Mouse (Mus musculus): ENCODE results near the gene Bmf. TPM values are rescaled to one million over a fixed set of nuclear protein-coding genes. Genes with fewer than 3 reads are reported as not detected.
A peak's percentile ranks its signal among the peaks of the same experiment; 100 is the strongest.

Bmf gene
- total and polyA plus RNA-seq, 2 experiments from 2014 or later = 0.99 to 6.8 TPM

DNA sequence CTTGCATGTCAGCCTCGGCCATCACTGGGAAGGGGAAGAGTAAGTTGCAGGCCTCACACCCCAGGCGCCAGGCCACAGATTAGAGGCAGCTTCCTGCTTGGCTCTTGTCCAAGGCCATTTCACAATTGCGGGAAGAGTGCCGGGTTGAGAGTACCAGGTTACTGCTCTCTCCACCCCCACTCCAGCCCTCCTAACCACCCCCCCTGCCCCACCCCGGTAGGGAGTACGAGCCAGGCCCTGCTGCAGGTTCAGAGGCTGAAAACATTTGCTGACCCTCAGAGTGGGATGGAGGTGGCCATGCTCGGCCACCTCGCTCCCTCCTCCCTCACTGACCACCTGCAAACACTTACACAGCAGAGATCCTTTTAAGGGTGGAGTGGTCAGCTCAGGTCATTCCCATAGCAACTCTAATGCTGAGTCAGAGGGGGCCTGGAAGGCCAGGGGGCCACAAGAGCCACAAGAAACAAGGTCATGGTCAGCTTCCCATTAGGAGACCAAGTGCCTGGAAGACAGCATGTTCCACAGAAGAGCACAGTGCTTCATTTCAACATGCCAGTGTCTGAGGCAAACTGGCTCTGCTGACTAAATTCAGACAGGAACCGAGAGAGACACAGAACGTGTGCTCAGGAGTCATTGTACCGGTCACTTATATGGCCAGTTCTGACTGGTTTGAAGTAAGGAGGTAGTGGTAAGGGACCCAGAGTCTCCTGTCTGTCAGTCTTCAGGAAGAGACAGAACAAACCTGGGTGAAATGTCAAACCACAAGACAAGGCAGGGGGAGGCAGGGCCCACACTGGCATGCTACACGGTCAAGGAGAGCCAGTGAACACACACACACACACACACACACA is 59.0 kb downstream of the Bmf start:
- TF ChIP-seq CTCF (IDR thresholded peaks at IDR 0.05) = no peak
- Histone ChIP-seq H3K4me3 (ENCODE audit: low read depth, low read length) (no peak overlapping the region), H3K9me3 (ENCODE audit: low read length) (no peaks in the 10 kb centered on the region), H3K27me3 (ENCODE audit: insufficient read depth, low read length) (no peaks in the 10 kb centered on the region), H3K4me1 (ENCODE audit: insufficient read depth, low read length) (no peaks in the 10 kb centered on the region), H3K27ac (ENCODE audit: low read depth, low read length) (no peak overlapping the region), H3K9ac (replicated peaks; ENCODE audit: low read length, poor library complexity, severe bottlenecking) (no peak overlapping the region), H3K36me3 (ENCODE audit: insufficient read depth, low read length) (no peaks in the 10 kb centered on the region), H3K4me2 (ENCODE audit: low read depth, low read length, poor library complexity, severe bottlenecking) (no peak overlapping the region)
- WGBS = 41% methylated on average over 12 of the region's 12 CpGs
- peak; percentile 10 for DNase-seq (ENCODE audit: low spot score)
- no peak for ATAC-seq (ENCODE audit: low FRiP score)

DNA sequence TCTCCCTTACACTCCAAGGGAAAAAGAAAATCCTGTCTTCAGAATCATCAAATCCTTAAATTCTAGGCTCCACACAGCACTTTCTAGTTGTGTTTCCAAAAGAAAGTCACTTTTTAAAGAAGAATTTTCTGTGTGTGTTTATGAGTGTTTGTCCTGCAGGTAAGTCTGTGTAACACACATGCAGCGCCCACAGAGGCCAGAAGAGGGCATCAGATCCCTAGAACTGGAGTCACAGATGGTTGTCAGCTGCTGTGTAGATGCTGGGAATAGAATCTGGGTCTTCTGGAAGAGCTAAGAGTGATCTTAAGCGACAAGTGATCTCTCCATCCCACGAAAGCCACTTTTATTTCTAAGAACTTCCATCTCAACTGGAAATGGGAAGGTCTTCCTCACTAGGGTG is 61.7 kb downstream of the Bmf start:
- peak; percentile 38 for TF ChIP-seq CTCF (IDR thresholded peaks at IDR 0.05)
- H3K9ac ChIP-seq (replicated peaks; ENCODE audit: low read length, poor library complexity, severe bottlenecking) = no peak overlapping the region
- no peaks in the 10 kb centered on the region for H3K4me1 ChIP-seq (ENCODE audit: insufficient read depth, low read length)
- no peaks in the 10 kb centered on the region for H3K36me3 ChIP-seq (ENCODE audit: insufficient read depth, low read length)
- no peak for ATAC-seq (ENCODE audit: low FRiP score)
- no peak overlapping the region for H3K4me2 ChIP-seq (ENCODE audit: low read depth, low read length, poor library complexity, severe bottlenecking)
- WGBS = 64% methylated on average over 3 of the region's 3 CpGs
- H3K27me3 ChIP-seq (ENCODE audit: insufficient read depth, low read length) = no peaks in the 10 kb centered on the region
- no peaks in the 10 kb centered on the region for H3K9me3 ChIP-seq (ENCODE audit: low read length)
- no peak overlapping the region for H3K4me3 ChIP-seq (ENCODE audit: low read depth, low read length)
- DNase-seq (ENCODE audit: low spot score) = no peak
- H3K27ac ChIP-seq (ENCODE audit: low read depth, low read length) = no peak overlapping the region

- DNase-seq (ENCODE audit: low spot score) (peak; percentile 46), ATAC-seq (ENCODE audit: low FRiP score) (no peak)
- Histone ChIP-seq H3K4me3 (ENCODE audit: low read depth, low read length) (no peak overlapping the region), H3K4me1 (ENCODE audit: insufficient read depth, low read length) (no peaks in the 10 kb centered on the region), H3K27me3 (ENCODE audit: insufficient read depth, low read length) (no peaks in the 10 kb centered on the region), H3K36me3 (ENCODE audit: insufficient read depth, low read length) (no peaks in the 10 kb centered on the region), H3K9me3 (ENCODE audit: low read length) (no peaks in the 10 kb centered on the region), H3K27ac (ENCODE audit: low read depth, low read length) (no peak overlapping the region), H3K4me2 (ENCODE audit: low read depth, low read length, poor library complexity, severe bottlenecking) (no peak overlapping the region), H3K9ac (replicated peaks; ENCODE audit: low read length, poor library complexity, severe bottlenecking) (no peak overlapping the region)
- TF ChIP-seq CTCF (IDR thresholded peaks at IDR 0.05) = peak; percentile 93
- 16% methylated on average over 12 of the region's 12 CpGs for WGBS
These were observed 62.6 kb downstream of the Bmf start for GRCm38 (mm10) chr2:118486933-118487332.

GRCm38 (mm10) chr2:118485415-118485814 is 64.1 kb downstream of the Bmf start:
- no peak for ATAC-seq (ENCODE audit: low FRiP score)
- H3K27me3 ChIP-seq (ENCODE audit: insufficient read depth, low read length) = no peaks in the 10 kb centered on the region
- no peak overlapping the region for H3K9ac ChIP-seq (replicated peaks; ENCODE audit: low read length, poor library complexity, severe bottlenecking)
- no peaks in the 10 kb centered on the region for H3K4me1 ChIP-seq (ENCODE audit: insufficient read depth, low read length)
- H3K4me3 ChIP-seq (ENCODE audit: low read depth, low read length) = no peak overlapping the region
- H3K4me2 ChIP-seq (ENCODE audit: low read depth, low read length, poor library complexity, severe bottlenecking) = no peak overlapping the region
- no peak overlapping the region for H3K27ac ChIP-seq (ENCODE audit: low read depth, low read length)
- WGBS = 89% methylated on average over 3 of the region's 3 CpGs
- DNase-seq (ENCODE audit: low spot score) = no peak
- TF ChIP-seq CTCF (IDR thresholded peaks at IDR 0.05) = no peak
- no peaks in the 10 kb centered on the region for H3K36me3 ChIP-seq (ENCODE audit: insufficient read depth, low read length)
- H3K9me3 ChIP-seq (ENCODE audit: low read length) = no peaks in the 10 kb centered on the region

DNA sequence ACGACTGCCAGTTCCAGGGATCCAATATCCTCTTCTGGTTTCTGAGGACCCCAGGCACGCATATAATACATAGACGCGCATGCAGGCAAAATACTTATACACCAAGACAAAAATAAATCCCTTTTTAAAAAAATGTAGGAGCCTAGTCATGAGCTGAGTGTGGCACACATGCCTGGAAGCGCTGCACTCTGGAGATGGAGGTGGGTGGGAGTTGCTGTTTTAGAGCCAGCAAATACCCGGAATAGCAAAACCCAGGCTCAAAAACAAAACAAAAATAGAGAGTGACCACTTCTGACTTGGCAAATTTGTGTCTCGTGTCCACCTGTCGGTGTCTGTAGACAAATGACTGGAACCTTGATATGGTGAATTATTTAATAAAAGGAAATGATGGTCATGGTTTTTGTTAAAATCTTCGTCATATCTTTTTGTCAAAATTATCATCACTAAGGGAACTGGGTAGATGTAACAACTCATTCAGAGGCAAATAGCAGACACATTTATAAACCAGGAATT is 65.0 kb downstream of the Bmf start:
- H3K4me1 ChIP-seq (ENCODE audit: insufficient read depth, low read length) = no peaks in the 10 kb centered on the region
- H3K27me3 ChIP-seq (ENCODE audit: insufficient read depth, low read length) = no peaks in the 10 kb centered on the region
- TF ChIP-seq CTCF (IDR thresholded peaks at IDR 0.05) = no peak
- H3K9ac ChIP-seq (replicated peaks; ENCODE audit: low read length, poor library complexity, severe bottlenecking) = no peak overlapping the region
- no peak overlapping the region for H3K27ac ChIP-seq (ENCODE audit: low read depth, low read length)
- 85% methylated on average over 9 of the region's 9 CpGs for WGBS
- no peaks in the 10 kb centered on the region for H3K36me3 ChIP-seq (ENCODE audit: insufficient read depth, low read length)
- no peak for ATAC-seq (ENCODE audit: low FRiP score)
- no peak for DNase-seq (ENCODE audit: low spot score)
- H3K4me3 ChIP-seq (ENCODE audit: low read depth, low read length) = no peak overlapping the region
- H3K4me2 ChIP-seq (ENCODE audit: low read depth, low read length, poor library complexity, severe bottlenecking) = no peak overlapping the region
- H3K9me3 ChIP-seq (ENCODE audit: low read length) = no peaks in the 10 kb centered on the region

GRCm38 (mm10) chr2:118483032-118483431 is 66.5 kb downstream of the Bmf start:
- DNase-seq (ENCODE audit: low spot score) (no peak), ATAC-seq (ENCODE audit: low FRiP score) (no peak)
- WGBS = 84% methylated on average over 5 of the region's 5 CpGs
- no peak for TF ChIP-seq CTCF (IDR thresholded peaks at IDR 0.05)
- Histone ChIP-seq H3K27ac (ENCODE audit: low read depth, low read length) (no peak overlapping the region), H3K27me3 (ENCODE audit: insufficient read depth, low read length) (no peaks in the 10 kb centered on the region), H3K4me1 (ENCODE audit: insufficient read depth, low read length) (peaks cover 7% of the 10 kb centered on the region; the same call in 1 of the 2 replicates), H3K9ac (replicated peaks; ENCODE audit: low read length, poor library complexity, severe bottlenecking) (no peak overlapping the region), H3K4me2 (ENCODE audit: low read depth, low read length, poor library complexity, severe bottlenecking) (no peak overlapping the region), H3K4me3 (ENCODE audit: low read depth, low read length) (no peak overlapping the region), H3K9me3 (ENCODE audit: low read length) (no peaks in the 10 kb centered on the region), H3K36me3 (ENCODE audit: insufficient read depth, low read length) (no peaks in the 10 kb centered on the region)
